Mouse (Mus musculus): ENCODE measurements at regions not wholly inside any gene's neighbourhood (a gene's known extent, or its start where the extent isn't known, plus 50 kb on each side); places are given as distances from the start of the nearest gene placed in this dataset.
A peak's percentile ranks its signal among the peaks of the same experiment; 100 is the strongest.

DNA sequence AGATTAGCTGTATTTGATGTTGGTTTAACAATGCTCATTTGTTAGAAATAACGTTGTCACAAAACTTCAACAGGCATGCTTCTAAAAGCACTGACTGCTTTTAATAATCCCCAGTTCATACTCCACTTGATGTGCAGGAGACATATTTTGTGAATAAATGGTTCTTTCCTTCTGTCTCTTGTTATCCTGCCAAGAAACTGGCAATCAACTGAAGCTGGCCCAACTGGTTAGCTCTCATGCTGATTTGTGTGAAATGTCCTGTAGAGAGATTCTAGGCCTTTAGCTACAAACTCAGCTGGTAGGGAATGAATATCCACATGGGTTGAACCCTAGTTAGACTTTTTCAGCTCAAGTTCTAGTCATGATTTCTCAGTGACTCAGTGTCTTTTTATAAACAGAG, 647.8 kb upstream of the Cntnap5b start:
- no peak for DNase-seq

DNA sequence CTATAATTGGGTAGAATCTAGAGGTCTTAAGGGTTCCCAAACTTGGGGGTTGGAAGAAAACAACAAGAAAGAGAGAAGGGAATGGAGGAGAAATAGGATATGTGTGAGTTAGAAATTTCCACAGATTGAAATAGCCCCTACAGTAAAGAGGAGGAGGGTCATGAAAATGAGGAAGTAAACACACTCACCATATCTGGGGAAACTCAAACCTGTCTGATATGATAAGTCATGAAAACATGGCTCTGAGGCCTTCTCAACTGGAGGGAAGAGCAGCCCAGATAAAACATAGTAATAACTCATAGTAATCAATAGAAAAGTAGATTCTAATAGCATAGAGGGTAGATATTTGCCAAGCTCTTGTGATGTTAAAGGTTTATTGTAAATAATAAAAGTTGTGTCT, 638.4 kb upstream of the Cntnap5b start:
- no peak for DNase-seq

DNA sequence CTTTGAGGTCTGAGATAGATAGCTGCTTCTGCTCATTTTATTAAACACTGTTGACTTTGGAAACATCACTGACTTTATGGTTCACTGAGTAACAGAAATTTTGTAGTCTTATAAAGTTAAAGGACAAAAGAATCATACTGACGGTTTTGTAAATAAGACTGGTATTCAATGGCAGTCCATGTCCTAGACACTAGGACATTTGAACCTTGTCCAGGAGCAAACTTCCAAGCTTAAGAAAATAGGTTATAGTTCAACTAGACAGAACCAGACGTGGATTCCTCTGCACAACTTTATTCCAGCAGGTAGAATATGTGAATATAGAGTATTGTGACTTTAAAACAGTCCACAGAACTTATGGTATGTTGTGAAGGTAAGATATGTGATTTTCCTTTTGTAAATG, 635.0 kb upstream of the Cntnap5b start:
- peak; percentile 5 for DNase-seq

DNA sequence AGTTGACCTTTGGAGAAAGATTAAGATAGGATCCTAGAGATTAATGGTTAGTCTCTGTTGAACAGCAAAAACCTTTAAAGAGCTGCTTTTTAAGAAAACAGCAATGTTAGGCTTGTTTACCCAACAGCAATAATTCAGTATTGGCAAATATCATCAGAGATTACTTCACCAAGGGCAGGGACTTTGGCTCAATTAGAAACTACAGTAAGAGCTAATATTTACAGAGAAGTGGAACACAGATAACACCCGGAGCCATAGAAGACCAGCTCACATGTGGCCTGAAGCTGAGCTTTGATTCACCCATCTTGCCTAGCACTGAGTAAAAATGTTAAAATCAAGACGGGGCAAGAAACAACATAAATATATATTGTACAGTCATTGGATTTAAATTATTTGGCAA, 611.9 kb upstream of the Cntnap5b start:
- no peak for DNase-seq

All from kidney, postnatal 14 days (tissue).